Mouse (Mus musculus): ENCODE measurements around the gene Gja4. TPM values are rescaled to one million over a fixed set of nuclear protein-coding genes. Genes with fewer than 3 reads are reported as not detected.

Gene Gja4
- polyA plus RNA-seq, 1 experiment = 0.19 TPM

GRCm38 (mm10) chr4:127353951-127354438 lies 40.2 kb upstream of the Gja4 start, which contains the start of gene Gjb4:
Gene Gjb4 (minus strand): TSS chr4:127354081.
- no peaks in the 10 kb centered on the region for H3K27me3 ChIP-seq (ENCODE audit: control insufficient read depth, insufficient read depth, insufficient read length)
- H3ac ChIP-seq (ENCODE audit: control insufficient read depth, insufficient read length) = no peak within 1 kb of the TSS
- no peak within 1 kb of the TSS for H3K4me3 ChIP-seq
- TF ChIP-seq MAX (IDR thresholded peaks at IDR 0.05; ENCODE audit: low read depth) = no peak
- no peak for TF ChIP-seq MYOD1 (IDR thresholded peaks at IDR 0.05; ENCODE audit: control insufficient read depth in 1 of 3, insufficient read length in 2 of 3, low read depth in 2 of 3)
- TF ChIP-seq POLR2A (IDR thresholded peaks at IDR 0.05; ENCODE audit: insufficient read length, low read depth) = no peak
- TF ChIP-seq TCF12 (IDR thresholded peaks at IDR 0.05; ENCODE audit: insufficient read depth, poor library complexity, severe bottlenecking) = no peak
- no peak for TF ChIP-seq REST (IDR thresholded peaks at IDR 0.05; ENCODE audit: insufficient read depth, insufficient read length)
- no peak for TF ChIP-seq MYOG (IDR thresholded peaks at IDR 0.05; ENCODE audit: control insufficient read depth in 1 of 3, insufficient read depth in 1 of 3, insufficient read length in 2 of 3, low read depth in 2 of 3)
- no peak for TF ChIP-seq SRF (IDR thresholded peaks at IDR 0.05; ENCODE audit: control insufficient read depth, insufficient read length, low read depth)
- no peak for TF ChIP-seq TCF3 (IDR thresholded peaks at IDR 0.05; ENCODE audit: insufficient read length, low read depth)
- no peak for TF ChIP-seq CEBPB (IDR thresholded peaks at IDR 0.05; ENCODE audit: insufficient read depth, poor library complexity, severe bottlenecking)
- TF ChIP-seq E2F4 (IDR thresholded peaks at IDR 0.05; ENCODE audit: insufficient read depth) = no peak
- TF ChIP-seq USF1 (IDR thresholded peaks at IDR 0.05; ENCODE audit: low read depth) = no peak
- no peak for TF ChIP-seq POLR2AphosphoS2 (IDR thresholded peaks at IDR 0.05; ENCODE audit: insufficient read length, low read depth)
- no peaks in the 10 kb centered on the region for H3K79me2 ChIP-seq (ENCODE audit: control insufficient read depth, insufficient read depth)
- H3K4me2 ChIP-seq (ENCODE audit: low read depth) = peak within 1 kb of the TSS; percentile 44
- H3K36me3 ChIP-seq (ENCODE audit: control insufficient read depth, insufficient read depth) = no peaks in the 10 kb centered on the region

GRCm38 (mm10) chr4:127352594-127352993 lies 38.8 kb upstream of the Gja4 start:
- TF ChIP-seq MYOG (IDR thresholded peaks at IDR 0.05; ENCODE audit: control insufficient read depth in 1 of 3, insufficient read depth in 1 of 3, insufficient read length in 2 of 3, low read depth in 2 of 3) (no peak), CEBPB (IDR thresholded peaks at IDR 0.05; ENCODE audit: insufficient read depth, poor library complexity, severe bottlenecking) (peak; percentile 90)
- Histone ChIP-seq H3K4me3 (no peak overlapping the region), H3K4me2 (ENCODE audit: low read depth) (peak overlapping the region; percentile 21), H3K36me3 (ENCODE audit: control insufficient read depth, insufficient read depth) (no peaks in the 10 kb centered on the region), H3K27me3 (ENCODE audit: control insufficient read depth, insufficient read depth, insufficient read length) (no peaks in the 10 kb centered on the region), H3K79me2 (ENCODE audit: control insufficient read depth, insufficient read depth) (no peaks in the 10 kb centered on the region), H3ac (ENCODE audit: control insufficient read depth, insufficient read length) (no peak overlapping the region)

- Histone ChIP-seq H3K79me2 (ENCODE audit: control insufficient read depth, insufficient read depth) (no peaks in the 10 kb centered on the region), H3ac (ENCODE audit: control insufficient read depth, insufficient read length) (no peak overlapping the region), H3K4me2 (ENCODE audit: low read depth) (peak overlapping the region; percentile 6), H3K4me3 (no peak overlapping the region), H3K36me3 (ENCODE audit: control insufficient read depth, insufficient read depth) (no peaks in the 10 kb centered on the region), H3K27me3 (ENCODE audit: control insufficient read depth, insufficient read depth, insufficient read length) (no peaks in the 10 kb centered on the region)
- TF ChIP-seq USF1 (IDR thresholded peaks at IDR 0.05; ENCODE audit: low read depth) (no peak), POLR2AphosphoS2 (IDR thresholded peaks at IDR 0.05; ENCODE audit: insufficient read length, low read depth) (no peak), MYOG (IDR thresholded peaks at IDR 0.05; ENCODE audit: control insufficient read depth in 1 of 3, insufficient read depth in 1 of 3, insufficient read length in 2 of 3, low read depth in 2 of 3) (no peak), E2F4 (IDR thresholded peaks at IDR 0.05; ENCODE audit: insufficient read depth) (no peak), CEBPB (IDR thresholded peaks at IDR 0.05; ENCODE audit: insufficient read depth, poor library complexity, severe bottlenecking) (no peak)
Observed at GRCm38 (mm10) chr4:127349560-127350300, 35.9 kb upstream of the Gja4 start.

GRCm38 (mm10) chr4:127345000-127345399 lies 31.2 kb upstream of the Gja4 start:
- Histone ChIP-seq H3K27me3 (ENCODE audit: control insufficient read depth, insufficient read depth, insufficient read length) (no peaks in the 10 kb centered on the region), H3K4me2 (ENCODE audit: low read depth) (no peak overlapping the region), H3K4me3 (no peak overlapping the region), H3K36me3 (ENCODE audit: control insufficient read depth, insufficient read depth) (no peaks in the 10 kb centered on the region), H3K79me2 (ENCODE audit: control insufficient read depth, insufficient read depth) (no peaks in the 10 kb centered on the region), H3ac (ENCODE audit: control insufficient read depth, insufficient read length) (no peak overlapping the region)
- TF ChIP-seq MYOG (IDR thresholded peaks at IDR 0.05; ENCODE audit: control insufficient read depth in 1 of 3, insufficient read depth in 1 of 3, insufficient read length in 2 of 3, low read depth in 2 of 3) = no peak
- TF ChIP-seq MAX (IDR thresholded peaks at IDR 0.05; ENCODE audit: low read depth) = no peak
- TF ChIP-seq E2F4 (IDR thresholded peaks at IDR 0.05; ENCODE audit: insufficient read depth) = no peak
- TF ChIP-seq REST (IDR thresholded peaks at IDR 0.05; ENCODE audit: insufficient read depth, insufficient read length) = no peak
- no peak for TF ChIP-seq SRF (IDR thresholded peaks at IDR 0.05; ENCODE audit: control insufficient read depth, insufficient read length, low read depth)
- TF ChIP-seq POLR2AphosphoS2 (IDR thresholded peaks at IDR 0.05; ENCODE audit: insufficient read length, low read depth) = no peak
- no peak for TF ChIP-seq POLR2A (IDR thresholded peaks at IDR 0.05; ENCODE audit: insufficient read length, low read depth)

GRCm38 (mm10) chr4:127341372-127341771 lies 27.5 kb upstream of the Gja4 start:
- Histone ChIP-seq H3K4me2 (ENCODE audit: low read depth) (no peak overlapping the region), H3ac (ENCODE audit: control insufficient read depth, insufficient read length) (no peak overlapping the region), H3K36me3 (ENCODE audit: control insufficient read depth, insufficient read depth) (no peaks in the 10 kb centered on the region), H3K27me3 (ENCODE audit: control insufficient read depth, insufficient read depth, insufficient read length) (no peaks in the 10 kb centered on the region), H3K79me2 (ENCODE audit: control insufficient read depth, insufficient read depth) (no peaks in the 10 kb centered on the region), H3K4me3 (no peak overlapping the region)
- TF ChIP-seq POLR2A (IDR thresholded peaks at IDR 0.05; ENCODE audit: insufficient read length, low read depth) (no peak), CEBPB (IDR thresholded peaks at IDR 0.05; ENCODE audit: insufficient read depth, poor library complexity, severe bottlenecking) (no peak), USF1 (IDR thresholded peaks at IDR 0.05; ENCODE audit: low read depth) (no peak), MAX (IDR thresholded peaks at IDR 0.05; ENCODE audit: low read depth) (no peak), TCF3 (IDR thresholded peaks at IDR 0.05; ENCODE audit: insufficient read length, low read depth) (no peak), E2F4 (IDR thresholded peaks at IDR 0.05; ENCODE audit: insufficient read depth) (no peak)

All from myocyte (in vitro differentiated cells).